8 mouse cellular contexts compared by ENCODE assay signal in genomic region chr12:102743589-102744574, GRCm38 (mm10). TPM values are rescaled to one million over a fixed set of nuclear protein-coding genes. Genes with fewer than 3 reads are reported as not detected.
DNase-seq lines count a peak whose midpoint lies in the region; ATAC-seq and TF ChIP-seq lines count a peak whose summit lies in the region.

Gene Moap1, minus strand, starts transcription at chr12:102743661.
Gene Tmem251, plus strand, starts transcription at chr12:102743762.

- under 1% methylated on average over 63 of the region's 63 CpGs for WGBS in hindbrain, embryonic 14.5 days
- under 1% methylated on average over 61 of the region's 63 CpGs for WGBS in macrophage (ENCODE audit: missing documents)

- ATAC-seq in hindbrain, embryonic 14.5 days (ENCODE audit: low FRiP score): peak; percentile 97

- TF ChIP-seq CTCF in left cerebral cortex, adult 2 months (IDR thresholded peaks at IDR 0.05): peak; percentile 16; the same call in 1 of the 2 replicates

- peak within 1 kb of the TSS; percentile 85 for H3K9ac ChIP-seq in hindbrain, embryonic 14.5 days

- H3K4me2 ChIP-seq in hindbrain, embryonic 14.5 days (replicated peaks): peak within 1 kb of the TSS; percentile 86

- H3K27me3 ChIP-seq in hindbrain, embryonic 14.5 days (ENCODE audit: control insufficient read depth, insufficient read depth, low read length): no peaks in the 10 kb centered on the region

- H3K27ac ChIP-seq in hindbrain, embryonic 14.5 days: peak within 1 kb of the TSS; percentile 92
- peak within 1 kb of the TSS; percentile 88 for H3K27ac ChIP-seq in left cerebral cortex, adult 2 months
- peak within 1 kb of the TSS; percentile 90 for H3K27ac ChIP-seq in macrophage

- intact Hi-C loops in left cerebral cortex, adult 2 months (cut with DNase I): no loop called here

- H3K36me3 ChIP-seq in hindbrain, embryonic 14.5 days (replicated peaks; ENCODE audit: control insufficient read depth, insufficient read depth): peaks cover 18% of the 10 kb centered on the region
- H3K36me3 ChIP-seq in macrophage (ENCODE audit: inconsistent target): no peaks in the 10 kb centered on the region

- H3K4me3 ChIP-seq in hindbrain, embryonic 14.5 days (replicated peaks; ENCODE audit: low read length): peak within 1 kb of the TSS; percentile 92
- peak within 1 kb of the TSS; percentile 62 for H3K4me3 ChIP-seq in left cerebral cortex, adult 2 months
- H3K4me3 ChIP-seq in macrophage (ENCODE audit: inconsistent target): peak within 1 kb of the TSS; percentile 81

- H3K9me3 ChIP-seq in hindbrain, embryonic 14.5 days (ENCODE audit: control insufficient read depth, low read length): no peaks in the 10 kb centered on the region

- peaks cover 41% of the 10 kb centered on the region for H3K79me2 ChIP-seq in macrophage (ENCODE audit: inconsistent target)

- H3K4me1 ChIP-seq in hindbrain, embryonic 14.5 days (replicated peaks; ENCODE audit: control insufficient read depth, insufficient read depth, low read length): peaks cover 22% of the 10 kb centered on the region

- peak; percentile 93 for DNase-seq in R1 (ENCODE audit: low read depth, low spot score)
- peak; percentile 91 to 93 for DNase-seq in cerebellum, postnatal 14 days
- peak; percentile 75 to 83 for DNase-seq in frontal cortex, postnatal 25 days (ENCODE audit: low spot score in 2 of 2)
- peak; percentile 89 for DNase-seq in hindbrain, embryonic 14.5 days (ENCODE audit: low spot score)
- peak; percentile 89 to 90 for DNase-seq in left cerebral cortex, adult 2 months (ENCODE audit: extremely low spot score in 1 of 2, low spot score in 2 of 2)
- peak; percentile 83 for DNase-seq in retina, postnatal 7 days (ENCODE audit: low read depth, low spot score)
- peak; percentile 79 to 86 for DNase-seq in urinary bladder, adult 18-20 months (ENCODE audit: low spot score in 2 of 2)

RNA-seq across cellular contexts. Expression of gene Moap1, which starts in this region (rescaled TPM):
- polyA plus RNA-seq in hindbrain, embryonic 14.5 days (2014; fragmentation: Nextera tagmentation; extraction: Ambion mirVana): 64.6 and 67.3 TPM in 2 replicates
- total RNA-seq in left cerebral cortex, adult 2 months (2021): 10 to 100 TPM; 24.4 to 33.8 TPM
- total RNA-seq in macrophage (2018; cell fraction: chromatin; rRNA removed): 10 to 100 TPM in 3 of 26 experiments, 1 to 10 TPM in 23; 2.2 to 13.7 (median 6.4) TPM
- total RNA-seq in macrophage (2018; cell fraction: cytosol; rRNA removed): 10 to 100 TPM in 1 of 26 experiments, 1 to 10 TPM in 25; 4.4 to 10.2 (median 7.2) TPM
- total RNA-seq in macrophage (2018; cell fraction: nucleus; rRNA removed): 10 to 100 TPM in 7 of 26 experiments, 1 to 10 TPM in 19; 2.1 to 12.4 (median 8.1) TPM
- polyA plus RNA-seq in macrophage (2018): 4.7 to 7.2 TPM (median 6.1 TPM) in 3 replicates

RNA-seq across cellular contexts. Expression of gene Tmem251, which starts in this region (rescaled TPM):
- polyA plus RNA-seq in hindbrain, embryonic 14.5 days (2014; fragmentation: Nextera tagmentation; extraction: Ambion mirVana): 11.9 and 12.8 TPM in 2 replicates
- total RNA-seq in left cerebral cortex, adult 2 months (2021): 1 to 10 TPM; 5.6 to 5.7 TPM
- total RNA-seq in macrophage (2018; cell fraction: chromatin; rRNA removed): 10 to 100 TPM in 20 of 26 experiments, 1 to 10 TPM in 6; 2.8 to 25.3 (median 14.0) TPM
- total RNA-seq in macrophage (2018; cell fraction: cytosol; rRNA removed): 10 to 100 TPM in 23 of 26 experiments, 1 to 10 TPM in 3; 9.5 to 18.3 (median 13.8) TPM
- 10 to 100 TPM in 25 of 26 experiments, 1 to 10 TPM in 1; 4.4 to 35.3 (median 23.1) TPM for total RNA-seq in macrophage (2018; cell fraction: nucleus; rRNA removed)
- polyA plus RNA-seq in macrophage (2018): 11.4 to 13.5 TPM (median 12.9 TPM) in 3 replicates

Comparison
In these comparisons a context has a peak if more than half of its experiments do, and no peak if none do; other contexts are left out.
1. Peak in every context shown above with its lines: DNase-seq, ATAC-seq, H3K4me3 ChIP-seq and H3K27ac ChIP-seq.